Mouse (Mus musculus) megakaryocyte, embryonic 14.5 days (primary cell): ENCODE results near the gene Pcgf6.

Source experiments
- FLI1 ChIP-seq: IDR thresholded peaks from 2 replicates; pipeline ENCODE4 v1.6.1; 2012; ENCODE audit warnings: low read length, inconsistent platforms, mixed read lengths
- GATA1 ChIP-seq: IDR thresholded peaks from 3 replicates; pipeline ENCODE4 v1.6.1; 2012; ENCODE audit warnings: mixed read lengths, low read length, inconsistent platforms, borderline replicate concordance

GRCm38 (mm10) chr19:46999753-47000152, 51.0 kb downstream of the Pcgf6 start:
- no peak for TF ChIP-seq GATA1
- TF ChIP-seq FLI1, result no peak
